Mouse (Mus musculus): ENCODE results near the gene Vps41. TPM values are rescaled to one million over a fixed set of nuclear protein-coding genes. Genes with fewer than 3 reads are reported as not detected.

The Vps41 gene
- 100 to 1,000 TPM; 152 to 158 TPM for total RNA-seq (2021)
- long read RNA-seq, experiment 1, transcript Vps41-201 (29 exons, 3,199 nt), result major isoform, 200 of 253 reads
- long read RNA-seq, experiment 1, partial matches to known transcripts, result 18 of 253 reads
- long read RNA-seq, experiment 1, other reads (novel, unspliced or antisense), result 34 of 253 reads
- long read RNA-seq, experiment 2, transcript Vps41-201 (29 exons, 3,199 nt), result major isoform, 126 of 169 reads
- long read RNA-seq, experiment 2, partial matches to known transcripts, result 17 of 169 reads
- long read RNA-seq, experiment 2, other reads (novel, unspliced or antisense), result 26 of 169 reads

DNA sequence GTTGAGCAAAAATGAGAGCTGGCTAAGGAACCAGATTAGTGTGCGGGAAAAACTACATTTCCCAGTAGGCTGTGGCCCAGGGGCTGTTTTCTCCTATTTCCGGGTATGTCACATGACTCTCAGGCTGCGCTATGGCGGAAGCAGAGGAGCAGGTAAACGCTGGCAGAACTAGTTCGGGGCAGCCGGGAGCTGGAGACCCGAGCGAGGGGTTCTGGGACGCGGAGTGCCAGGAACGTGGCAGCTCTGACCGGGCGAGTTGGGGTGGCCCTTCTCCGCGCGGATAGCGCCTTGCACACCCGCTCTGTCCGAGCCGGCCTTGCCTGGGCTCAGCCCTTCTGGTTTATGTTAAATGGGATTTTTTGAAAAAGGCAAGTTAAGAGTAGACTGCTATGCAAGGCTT lies at the start of gene Vps41:
Gene Vps41, plus strand, starts transcription at position 102 of the 400 bp plus-strand sequence.
- TF ChIP-seq CTCF (IDR thresholded peaks at IDR 0.05), result no peak
- peak within 1 kb of the TSS; percentile 79 for H3K27ac ChIP-seq
- peak; percentile 73 to 76 for DNase-seq (ENCODE audit: extremely low spot score in 1 of 2, low spot score in 2 of 2)
- intact Hi-C loops (cut with DNase I), result loop anchor here (5.0 kb wide), 1 partner anchor 90 kb away; no protein-coding TSS in a partner anchor
- H3K4me3 ChIP-seq, result peak within 1 kb of the TSS; percentile 75

DNA sequence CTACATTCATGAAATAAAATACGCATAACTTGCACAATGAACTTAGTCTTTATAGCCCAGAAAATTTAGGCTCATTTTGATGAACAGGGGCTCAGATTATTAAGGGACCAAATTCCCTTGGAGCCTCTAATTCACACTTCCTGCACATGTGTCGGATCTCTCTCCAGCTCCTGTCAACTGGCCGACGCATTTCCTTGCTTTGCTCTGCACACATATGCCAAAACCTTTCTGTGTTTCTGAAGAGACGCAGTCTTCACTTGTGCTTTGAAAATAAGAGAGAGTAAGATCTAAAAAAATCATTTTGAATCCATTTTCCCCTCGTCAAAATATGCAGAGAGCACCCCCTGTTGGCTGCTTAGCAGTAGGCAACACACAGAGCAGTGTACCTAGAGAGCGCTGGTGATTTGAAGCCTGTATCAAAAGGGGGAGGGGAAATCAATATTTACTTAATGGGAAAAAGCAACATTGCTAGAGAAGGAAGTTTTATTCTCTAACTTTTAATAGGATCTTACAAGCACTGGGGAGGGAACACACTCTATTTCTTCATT lies 18.5 kb upstream of the Vps41 start:
- intact Hi-C loops (cut with DNase I), result loop anchor here (2.0 kb wide), 2 partner anchors 574 to 642 kb away; no protein-coding TSS in a partner anchor

DNA sequence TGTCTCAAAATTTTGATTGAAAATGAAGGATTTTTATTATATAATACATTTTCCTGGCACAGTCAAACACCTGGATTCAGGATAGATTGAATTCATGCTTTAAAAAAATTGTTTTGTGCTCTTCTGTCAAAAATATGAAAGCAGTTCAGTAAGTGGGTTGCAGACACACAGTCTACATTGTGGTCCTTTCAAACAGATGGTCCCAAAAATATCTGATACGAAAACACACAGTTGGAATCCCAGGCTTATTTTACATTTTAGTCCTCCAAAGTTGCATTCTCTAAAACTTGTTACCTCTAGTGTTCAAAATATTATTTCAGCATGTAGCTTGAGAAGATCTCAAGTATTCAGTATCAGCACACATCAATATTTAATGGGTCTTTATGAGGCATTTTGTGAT lies 5.4 kb upstream of the Vps41 start:
- DNase-seq (ENCODE audit: extremely low spot score in 1 of 2, low spot score in 2 of 2), result no peak
- intact Hi-C loops (cut with DNase I), result no loop called here
- H3K4me3 ChIP-seq, result no peak overlapping the region
- H3K27ac ChIP-seq, result no peak overlapping the region
- no peak for TF ChIP-seq CTCF (IDR thresholded peaks at IDR 0.05)

More for the DNA sequence above, 18.5 kb upstream of the Vps41 start:
- peak; percentile 91 for TF ChIP-seq CTCF (IDR thresholded peaks at IDR 0.05)
- H3K27ac ChIP-seq, result no peak overlapping the region
- H3K4me3 ChIP-seq, result no peak overlapping the region
- peak; percentile 54 to 64 for DNase-seq (ENCODE audit: extremely low spot score in 1 of 2, low spot score in 2 of 2)

DNA sequence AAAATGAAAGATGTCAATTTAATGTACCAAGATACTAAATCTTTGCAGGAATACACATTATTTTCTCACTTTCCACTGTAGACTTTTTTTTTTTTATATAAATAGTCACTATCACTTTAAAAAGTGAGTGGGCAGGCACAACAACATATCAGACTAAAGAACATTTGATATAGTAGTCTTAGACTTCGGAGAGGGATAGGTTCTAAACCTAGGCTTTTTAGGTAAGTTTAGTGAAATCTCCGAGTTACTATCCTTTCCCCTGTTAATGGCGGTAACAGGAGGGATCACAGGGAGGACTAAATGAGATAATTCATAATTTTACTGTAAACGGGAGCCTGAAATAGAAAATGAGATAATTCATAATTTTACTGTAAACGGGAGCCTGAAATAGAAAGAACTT lies 379 bp upstream of the Vps41 start:
- intact Hi-C loops (cut with DNase I), result loop anchor here (5.0 kb wide), 1 partner anchor 91 kb away; no protein-coding TSS in a partner anchor
- no peak for TF ChIP-seq CTCF (IDR thresholded peaks at IDR 0.05)
- peak overlapping the region; percentile 79 for H3K27ac ChIP-seq
- peak overlapping the region; percentile 75 for H3K4me3 ChIP-seq
- no peak for DNase-seq (ENCODE audit: extremely low spot score in 1 of 2, low spot score in 2 of 2)

DNA sequence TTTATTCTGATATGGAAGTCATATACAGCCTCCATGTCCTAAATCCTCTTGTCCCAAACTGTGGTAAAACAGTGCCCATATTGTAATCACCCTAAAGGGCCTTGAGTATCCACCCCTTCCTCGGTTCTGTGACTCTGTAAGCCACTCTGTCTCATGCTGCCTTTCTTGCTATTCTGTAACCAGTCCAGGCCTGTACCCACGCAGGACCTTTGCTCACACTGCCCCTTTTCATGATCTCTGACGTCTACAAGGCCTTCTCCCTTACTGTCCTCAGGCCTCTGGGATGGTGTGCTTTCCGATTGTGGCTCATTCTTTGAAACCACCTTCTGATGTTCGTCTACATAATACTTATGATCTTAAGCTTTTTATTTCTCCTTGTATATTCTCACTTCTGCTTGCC lies 1.4 kb downstream of the Vps41 start:
- DNase-seq (ENCODE audit: extremely low spot score in 1 of 2, low spot score in 2 of 2), result no peak
- no peak for TF ChIP-seq CTCF (IDR thresholded peaks at IDR 0.05)
- intact Hi-C loops (cut with DNase I), result loop anchor here (5.0 kb wide), 1 partner anchor 89 kb away; no protein-coding TSS in a partner anchor
- Histone ChIP-seq H3K27ac (no peak overlapping the region), H3K4me3 (no peak overlapping the region)

DNA sequence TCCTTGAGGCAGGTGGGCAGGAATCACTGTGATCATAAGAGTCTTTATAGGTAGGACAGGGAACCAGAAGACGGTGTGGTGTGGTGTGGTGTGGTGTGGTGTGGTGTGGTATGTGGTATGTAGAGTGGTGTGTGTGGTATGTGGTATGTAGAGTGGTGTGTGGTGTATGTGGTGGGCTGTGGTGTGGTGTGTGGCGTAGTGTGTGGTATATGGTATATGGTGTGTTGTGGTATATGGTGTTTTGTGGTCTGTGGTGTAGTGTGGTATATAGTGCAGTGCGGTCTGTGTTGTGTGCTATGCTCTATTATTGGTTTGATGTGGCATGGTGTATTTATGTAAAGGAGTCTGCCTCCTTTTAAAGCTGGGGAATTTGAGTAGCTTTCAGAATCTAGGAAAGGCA lies 13.6 kb downstream of the Vps41 start:
- Histone ChIP-seq H3K4me3 (no peak overlapping the region), H3K27ac (no peak overlapping the region)
- TF ChIP-seq CTCF (IDR thresholded peaks at IDR 0.05), result no peak
- intact Hi-C loops (cut with DNase I), result no loop called here
- DNase-seq (ENCODE audit: extremely low spot score in 1 of 2, low spot score in 2 of 2), result no peak

DNA sequence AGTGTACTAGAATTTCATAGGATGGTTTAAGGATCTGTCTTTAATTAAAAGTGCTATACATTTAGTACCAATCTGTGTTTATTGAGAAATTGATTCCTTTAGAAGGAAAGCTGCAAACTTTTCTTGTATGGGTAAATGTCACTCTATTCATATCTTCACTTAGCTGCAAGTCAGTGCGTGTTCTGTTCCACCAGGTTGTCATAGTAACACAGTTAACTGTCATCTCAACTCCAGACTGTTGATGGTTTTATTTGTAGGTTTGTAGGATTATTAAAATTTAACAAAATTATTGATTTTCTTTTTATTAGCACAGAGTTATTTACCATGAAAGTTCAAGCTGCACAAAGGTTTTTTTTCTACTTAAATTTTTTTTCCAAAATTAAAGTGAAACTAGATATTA lies 19.5 kb downstream of the Vps41 start:
- Histone ChIP-seq H3K4me3 (no peak overlapping the region), H3K27ac (no peak overlapping the region)
- intact Hi-C loops (cut with DNase I), result no loop called here
- DNase-seq (ENCODE audit: extremely low spot score in 1 of 2, low spot score in 2 of 2), result no peak
- no peak for TF ChIP-seq CTCF (IDR thresholded peaks at IDR 0.05)

DNA sequence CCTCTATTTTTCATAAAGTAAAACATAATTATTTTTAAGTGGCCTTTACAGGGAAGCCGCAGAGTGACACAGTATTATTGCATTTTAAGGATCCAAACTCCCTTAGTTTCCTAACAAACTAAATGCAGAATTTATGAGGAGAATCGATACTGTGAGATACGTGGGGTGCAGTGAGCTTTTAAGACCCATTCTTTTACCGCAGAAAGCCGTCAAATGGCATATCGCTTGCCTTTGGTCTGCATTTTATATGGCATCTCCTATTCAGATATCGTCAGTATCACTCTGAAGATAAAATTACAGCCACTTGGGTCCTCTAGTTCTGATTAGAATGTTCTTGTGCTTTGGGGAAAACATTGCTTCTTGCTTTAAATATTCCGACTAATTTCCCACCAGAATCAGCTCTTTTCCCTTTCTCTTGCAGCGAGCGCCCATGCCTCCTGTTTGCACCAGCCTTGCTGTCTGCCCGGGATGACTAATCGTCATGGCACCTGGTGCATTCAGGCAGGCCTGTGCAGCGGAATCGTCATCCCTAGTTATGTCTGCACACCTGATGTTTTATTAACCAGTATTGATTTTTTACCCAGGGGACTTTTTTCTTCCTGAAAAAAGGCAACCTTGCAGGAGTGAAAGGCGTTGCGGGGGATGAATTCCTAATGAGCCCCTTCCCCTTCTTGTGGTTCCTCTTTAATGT lies 26.6 kb downstream of the Vps41 start:
- Histone ChIP-seq H3K27ac (peak overlapping the region; percentile 71; the same call in 1 of the 2 replicates), H3K4me3 (no peak overlapping the region)
- intact Hi-C loops (cut with DNase I), result no loop called here

DNA sequence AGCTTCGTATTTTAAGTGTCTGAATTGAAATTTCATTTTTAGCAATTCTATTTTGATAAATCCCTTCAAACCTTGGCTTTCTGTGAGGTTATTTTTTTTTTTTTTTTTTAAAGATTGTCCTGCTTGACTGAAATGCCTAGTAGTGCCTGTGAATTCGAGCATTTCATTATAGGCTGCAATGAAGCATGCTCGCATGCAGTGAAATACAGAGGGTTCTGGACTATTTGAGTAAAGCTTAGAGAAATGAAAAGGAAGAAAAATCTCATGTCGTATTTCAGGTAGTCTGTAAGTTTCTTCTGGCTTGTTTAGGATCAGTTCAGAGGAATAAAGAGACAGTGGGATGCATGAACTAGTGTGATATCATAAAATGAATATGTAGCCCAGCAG lies 27.2 kb downstream of the Vps41 start:
- no peak for TF ChIP-seq CTCF (IDR thresholded peaks at IDR 0.05)
- no peak for DNase-seq (ENCODE audit: extremely low spot score in 1 of 2, low spot score in 2 of 2)
- H3K27ac ChIP-seq, result peak overlapping the region; percentile 71; the same call in 1 of the 2 replicates
- no peak overlapping the region for H3K4me3 ChIP-seq
- intact Hi-C loops (cut with DNase I), result no loop called here

More for the DNA sequence above, 26.6 kb downstream of the Vps41 start:
- peak; percentile 40 to 47 for DNase-seq (ENCODE audit: extremely low spot score in 1 of 2, low spot score in 2 of 2)
- no peak for TF ChIP-seq CTCF (IDR thresholded peaks at IDR 0.05)

DNA sequence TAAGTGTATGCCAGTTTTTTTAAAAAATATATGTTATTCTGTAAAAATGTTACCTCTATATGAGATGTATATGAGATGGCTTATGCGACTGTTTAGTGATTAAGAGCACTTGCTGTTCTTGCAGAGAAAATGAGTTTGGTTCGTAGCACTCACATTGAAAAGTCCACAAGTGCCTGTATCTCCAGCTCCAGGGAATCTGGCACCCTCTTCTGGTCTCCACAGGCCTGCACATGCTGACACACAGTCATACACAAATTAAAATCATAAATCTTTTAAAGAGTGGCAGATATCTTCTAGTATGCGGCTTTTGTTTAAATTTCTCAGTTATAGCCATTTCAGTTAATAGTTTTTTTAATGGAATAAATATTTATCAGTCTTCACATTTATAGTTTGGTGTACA lies 40.9 kb downstream of the Vps41 start:
- TF ChIP-seq CTCF (IDR thresholded peaks at IDR 0.05), result peak; percentile 50
- no peak for DNase-seq (ENCODE audit: extremely low spot score in 1 of 2, low spot score in 2 of 2)

DNA sequence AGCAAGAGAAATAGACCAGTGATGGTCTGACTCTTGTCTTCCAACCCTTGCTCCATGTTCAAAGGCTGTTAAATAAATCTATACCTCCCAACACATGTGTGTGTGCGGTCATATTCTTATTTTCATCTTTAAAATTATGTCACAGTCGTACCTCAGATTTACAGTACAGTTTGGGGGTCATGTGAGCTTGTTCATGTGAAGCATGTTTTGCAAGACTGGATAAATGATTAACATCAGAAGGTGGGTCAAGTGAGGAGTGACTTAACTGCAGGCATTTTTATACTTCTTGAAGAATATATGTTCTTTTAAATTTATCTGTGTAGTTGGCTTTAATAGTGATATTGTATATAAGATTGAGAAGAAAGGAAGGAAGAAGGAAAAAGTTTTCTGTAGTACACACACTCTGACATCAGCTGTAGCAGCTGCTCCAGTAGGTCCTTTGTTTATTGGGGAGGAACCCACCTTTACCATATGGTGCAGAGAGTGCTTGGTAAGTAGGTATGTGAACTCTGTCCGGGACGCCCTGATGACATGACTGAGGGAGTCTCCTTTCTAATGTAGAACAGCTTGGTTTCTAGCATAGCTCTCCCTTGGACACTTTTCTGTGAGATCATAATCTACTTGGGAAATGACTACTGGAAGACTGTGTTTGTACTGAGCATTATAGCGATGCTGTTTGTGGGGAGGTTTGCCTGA lies 42.4 kb downstream of the Vps41 start:
- intact Hi-C loops (cut with DNase I), result no loop called here
- no peak for DNase-seq (ENCODE audit: extremely low spot score in 1 of 2, low spot score in 2 of 2)
- no peak for TF ChIP-seq CTCF (IDR thresholded peaks at IDR 0.05)
- Histone ChIP-seq H3K27ac (no peak overlapping the region), H3K4me3 (no peak overlapping the region)

More for the DNA sequence above, 40.9 kb downstream of the Vps41 start:
- no peak overlapping the region for H3K27ac ChIP-seq
- intact Hi-C loops (cut with DNase I), result no loop called here
- H3K4me3 ChIP-seq, result no peak overlapping the region
